Comparison of ENCODE assay signal across 25 mouse cellular contexts in the genomic region with DNA sequence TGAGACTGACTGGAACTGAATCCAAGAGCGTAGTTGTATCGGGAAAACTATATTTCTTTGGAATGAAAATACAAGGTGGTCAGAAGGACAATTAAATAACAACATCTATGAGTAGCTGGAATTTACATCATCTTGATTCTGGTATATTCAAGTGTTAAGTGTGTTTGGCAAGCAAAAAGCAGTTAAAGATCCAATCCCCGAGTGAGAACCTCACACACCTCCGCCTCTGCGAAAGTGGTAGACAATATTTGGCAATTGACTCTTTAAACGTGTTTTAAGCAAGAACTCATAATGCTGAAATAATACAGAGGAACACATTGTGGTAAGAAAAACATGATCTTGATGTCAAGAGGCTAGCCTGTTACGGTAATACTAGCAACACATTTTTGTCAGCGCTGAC.
A peak's percentile ranks its signal among the peaks of the same experiment; 100 is the strongest.
DNase-seq lines count a peak whose midpoint lies in the region; ATAC-seq lines count a peak whose summit lies in the region.
"Had no signal": no experiment of that assay in that cellular context is flagged by ENCODE, and none has a peak within 500 bp of the region (broad histone marks: within the 10 kb centered on the region; RNA-seq: fewer than 3 reads in every experiment).

No protein-coding gene starts in this region.

- no peaks in the 10 kb centered on the region for H3K4me1 ChIP-seq in limb, embryonic 13.5 days
- no peaks in the 10 kb centered on the region for H3K4me1 ChIP-seq in limb, embryonic 10.5 days
- H3K4me1 ChIP-seq: embryonic facial prominence, embryonic 10.5 days; embryonic facial prominence, embryonic 12.5 days; forebrain, embryonic 10.5 days; forebrain, embryonic 12.5 days; forebrain, embryonic 15.5 days had no signal

- WGBS in limb, embryonic 13.5 days, result 73% methylated on average over 8 of the region's 8 CpGs
- WGBS in limb, embryonic 10.5 days, result 96% methylated on average over 8 of the region's 8 CpGs

- no peaks in the 10 kb centered on the region for H3K36me3 ChIP-seq in limb, embryonic 13.5 days
- no peaks in the 10 kb centered on the region for H3K36me3 ChIP-seq in limb, embryonic 10.5 days
- H3K36me3 ChIP-seq: embryonic facial prominence, embryonic 10.5 days; embryonic facial prominence, embryonic 12.5 days; forebrain, embryonic 10.5 days; forebrain, embryonic 12.5 days; forebrain, embryonic 15.5 days; G1E had no signal

- ATAC-seq in limb, embryonic 13.5 days (ENCODE audit: low FRiP score, low read depth), result peak; percentile 54
- peak; percentile 31; the same call in 1 of the 2 replicates for ATAC-seq in granulocyte monocyte progenitor cell, adult 5-6 weeks (replicated peaks; ENCODE audit: poor library complexity, severe bottlenecking)
- ATAC-seq in megakaryocyte, adult 5-6 weeks (ENCODE audit: poor library complexity, severe bottlenecking), result peak; percentile 69; the same call in 1 of the 2 replicates
- ATAC-seq: activated CD4-positive, CD25-positive, alpha-beta regulatory T cell, adult 4 months; CD4-positive, CD25-positive, alpha-beta regulatory T cell, adult 4 months; forebrain, embryonic 15.5 days; forebrain, postnatal 0 days; Patski had no signal

- H3K9ac ChIP-seq in limb, embryonic 13.5 days, result no peak overlapping the region
- H3K9ac ChIP-seq: embryonic facial prominence, embryonic 12.5 days; forebrain, embryonic 12.5 days; forebrain, embryonic 15.5 days; forebrain, postnatal 0 days had no signal

- no peak for DNase-seq in limb, embryonic 10.5 days (ENCODE audit: low spot score)
- no peak for DNase-seq in kidney, postnatal 4 days
- no peak for DNase-seq in adrenal gland, postnatal 10 days
- DNase-seq: adrenal gland, adult 8-10 months; adrenal gland, postnatal 25 days; B cell, adult 2 months; cerebellum, adult 11-12 months; cerebellum, adult 2 months; cerebellum, adult 9-10 months; cerebellum, postnatal 10 days; cerebellum, postnatal 25 days; forebrain, postnatal 0 days had no signal

- no peak overlapping the region for H3K4me2 ChIP-seq in limb, embryonic 13.5 days (replicated peaks)
- H3K4me2 ChIP-seq: embryonic facial prominence, embryonic 12.5 days; forebrain, embryonic 12.5 days; forebrain, embryonic 15.5 days had no signal

- no peak overlapping the region for H3K4me3 ChIP-seq in limb, embryonic 13.5 days
- H3K4me3 ChIP-seq in limb, embryonic 10.5 days, result no peak overlapping the region
- H3K4me3 ChIP-seq: embryonic facial prominence, embryonic 10.5 days; embryonic facial prominence, embryonic 12.5 days; forebrain, embryonic 10.5 days; forebrain, embryonic 12.5 days; forebrain, embryonic 15.5 days had no signal

- H3K27me3 ChIP-seq in limb, embryonic 13.5 days, result no peaks in the 10 kb centered on the region
- H3K27me3 ChIP-seq in limb, embryonic 10.5 days (ENCODE audit: low read depth, poor library complexity, severe bottlenecking), result no peaks in the 10 kb centered on the region
- H3K27me3 ChIP-seq: CH12.LX; embryonic facial prominence, embryonic 12.5 days; forebrain, embryonic 12.5 days; forebrain, embryonic 15.5 days; Patski had no signal

- no peak overlapping the region for H3K27ac ChIP-seq in limb, embryonic 13.5 days
- H3K27ac ChIP-seq in limb, embryonic 10.5 days, result no peak overlapping the region
- H3K27ac ChIP-seq: embryonic facial prominence, embryonic 10.5 days; embryonic facial prominence, embryonic 12.5 days; forebrain, embryonic 10.5 days; forebrain, embryonic 12.5 days; forebrain, embryonic 15.5 days had no signal

- H3K9me3 ChIP-seq in limb, embryonic 13.5 days, result no peaks in the 10 kb centered on the region
- no peaks in the 10 kb centered on the region for H3K9me3 ChIP-seq in limb, embryonic 10.5 days (replicated peaks)
- H3K9me3 ChIP-seq: embryonic facial prominence, embryonic 10.5 days; embryonic facial prominence, embryonic 12.5 days; forebrain, embryonic 10.5 days; forebrain, embryonic 12.5 days; forebrain, embryonic 15.5 days; G1E had no signal
